Mouse (Mus musculus) midbrain, embryonic 11.5 days (tissue): ENCODE data around the gene Jag1. TPM values are rescaled to one million over a fixed set of nuclear protein-coding genes. Genes with fewer than 3 reads are reported as not detected.

Experiments used
- ATAC-seq: fragments of 200-750 bp; cut with Nextera tagmentation; 2 replicates; pipeline ENCODE4 v1.8.0; 2017; ENCODE audit warnings: moderate TSS enrichment, moderate library complexity; ENCODE audit not compliant: low FRiP score
- DNase-seq: peaks from one replicate; pipeline ENCODE4 v3.0.0; 2015; ENCODE audit warnings: low spot score; ENCODE audit errors: missing footprints
- H3K27ac ChIP-seq: fragments of 300-500 bp; sonication (generic); 2 replicates; pipeline ENCODE4 v1.5.1; 2014; ENCODE audit warnings: low read depth, low read length
- H3K27me3 ChIP-seq: fragments of 300-500 bp; sonication (generic); 2 replicates; pipeline ENCODE4 v1.6.1; 2014; ENCODE audit warnings: mild to moderate bottlenecking, low read length, moderate library complexity, mixed read lengths; ENCODE audit not compliant: control insufficient read depth, insufficient read depth
- H3K36me3 ChIP-seq: fragments of 300-500 bp; sonication (generic); 2 replicates; pipeline ENCODE4 v1.6.1; 2014; ENCODE audit warnings: mild to moderate bottlenecking, low read length, moderate library complexity, mixed read lengths; ENCODE audit not compliant: control insufficient read depth, insufficient read depth
- H3K4me1 ChIP-seq: fragments of 300-500 bp; sonication (generic); 2 replicates; pipeline ENCODE4 v1.6.1; 2014; ENCODE audit warnings: low read length; ENCODE audit not compliant: control insufficient read depth, insufficient read depth
- H3K4me2 ChIP-seq: fragments of 300-500 bp; sonication (generic); 2 replicates; pipeline ENCODE4 v1.6.1; 2014; ENCODE audit warnings: mild to moderate bottlenecking, moderate library complexity
- H3K4me3 ChIP-seq: fragments of 300-500 bp; sonication (generic); 2 replicates; pipeline ENCODE4 v1.5.1; 2014; ENCODE audit warnings: low read depth, low read length
- H3K9ac ChIP-seq: fragments of 300-500 bp; sonication (generic); 2 replicates; pipeline ENCODE4 v1.6.1; 2014; ENCODE audit warnings: low read length
- H3K9me3 ChIP-seq: fragments of 300-500 bp; sonication (generic); 2 replicates; pipeline ENCODE4 v1.6.1; 2016; ENCODE audit warnings: low read length; ENCODE audit not compliant: control insufficient read depth
- WGBS: fragments of 180-500 bp; shearing (Covaris S2); extraction: QIAGEN DNeasy Blood & Tissue Kit; methylation state at CpG from one replicate; pipeline ENCODE4 v1.1.7; 2014; 5-methylcytosine and 5-hydroxymethylcytosine counted together
- polyA plus RNA-seq: library from polyadenylated mRNA; unstranded; fragments of >200 nt; fragmentation: Nextera tagmentation; extraction: Ambion mirVana; gene quantifications from 2 replicates; pipeline ENCODE4 v1.2.1, GENCODE M21; 2014

Gene Jag1
- polyA plus RNA-seq, 1 experiment from 2014 or later: 35.4 TPM

DNA sequence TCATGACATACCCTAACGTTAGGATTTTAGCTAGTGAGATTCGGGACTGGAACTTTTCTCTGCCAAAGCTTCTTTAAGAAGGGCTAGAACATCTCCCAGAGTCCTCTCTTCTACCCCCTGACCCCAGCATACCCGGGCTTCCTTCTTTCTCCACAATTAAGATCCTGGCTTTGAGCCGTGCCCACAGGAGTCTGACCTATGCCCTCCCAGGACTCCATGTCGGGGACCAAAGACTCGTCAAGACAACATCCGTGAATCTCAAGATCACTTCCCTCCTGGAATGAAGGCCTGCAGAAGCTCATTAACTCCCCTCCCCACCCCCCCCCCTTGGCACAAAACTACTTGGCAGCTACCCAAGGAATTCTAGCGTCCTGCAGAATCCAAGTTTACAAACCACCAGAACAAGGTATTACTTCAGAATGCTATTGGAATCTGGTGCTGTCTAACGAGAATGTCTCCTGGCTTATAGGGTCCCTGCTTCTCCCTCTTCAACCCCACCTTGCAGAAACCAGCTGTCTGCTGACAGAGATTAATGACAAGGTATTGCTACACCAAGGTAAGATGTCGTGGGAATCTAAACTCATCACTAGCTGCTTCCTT lies 36.6 kb downstream of the Jag1 start:
- no peak overlapping the region for H3K9ac ChIP-seq
- no peak for DNase-seq
- no peak overlapping the region for H3K27ac ChIP-seq
- H3K4me1 ChIP-seq: peaks cover 8% of the 10 kb centered on the region
- H3K4me2 ChIP-seq: no peak overlapping the region
- peaks cover 17% of the 10 kb centered on the region for H3K36me3 ChIP-seq
- WGBS: 28% methylated on average over 10 of the region's 10 CpGs
- H3K9me3 ChIP-seq: no peaks in the 10 kb centered on the region
- no peak for ATAC-seq
- H3K27me3 ChIP-seq: no peaks in the 10 kb centered on the region
- H3K4me3 ChIP-seq: no peak overlapping the region

DNA sequence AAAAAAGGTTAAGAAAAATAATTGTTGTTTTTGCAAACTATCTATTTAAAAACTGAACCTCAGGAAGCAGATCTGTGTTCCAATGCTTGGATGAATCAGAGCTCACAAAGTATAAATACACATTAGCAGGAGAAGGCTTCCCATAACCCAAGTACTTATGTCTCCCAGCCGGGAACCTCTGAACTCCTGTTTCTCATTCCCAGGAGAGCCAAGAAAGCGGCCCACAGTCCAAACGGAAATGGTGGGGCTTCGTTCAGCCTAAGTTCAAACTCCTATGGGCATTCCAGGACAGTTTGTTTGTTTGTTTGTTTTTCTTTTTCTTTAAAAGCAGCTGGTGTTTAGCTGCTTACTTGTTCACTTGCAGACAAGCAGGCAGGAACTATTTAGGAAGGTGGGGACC lies 37.7 kb downstream of the Jag1 start:
- Histone ChIP-seq H3K4me2 (no peak overlapping the region), H3K4me3 (no peak overlapping the region), H3K27me3 (no peaks in the 10 kb centered on the region), H3K9ac (no peak overlapping the region), H3K9me3 (no peaks in the 10 kb centered on the region), H3K27ac (no peak overlapping the region), H3K36me3 (peaks cover 11% of the 10 kb centered on the region), H3K4me1 (peaks cover 19% of the 10 kb centered on the region)
- ATAC-seq (no peak), DNase-seq (no peak)
- WGBS: 69% methylated on average over 4 of the region's 4 CpGs

DNA sequence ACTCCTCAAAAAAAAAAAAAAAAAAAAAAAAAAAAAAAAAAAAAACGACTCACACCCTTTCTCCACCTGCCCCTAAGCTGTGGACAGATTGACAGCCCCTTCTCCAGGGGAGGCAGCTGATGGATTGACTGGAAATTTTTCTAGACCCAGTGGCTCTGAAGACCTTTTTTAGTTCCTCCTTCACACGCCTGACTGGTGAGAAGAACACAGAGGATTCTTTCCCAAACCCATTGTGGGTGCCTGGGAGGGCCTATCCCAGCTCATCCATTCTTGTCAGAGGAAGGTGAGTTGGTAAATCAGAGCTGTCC lies 42.2 kb downstream of the Jag1 start:
- DNase-seq (peak; percentile 90), ATAC-seq (peak; percentile 25; the same call in 1 of the 2 replicates)
- Histone ChIP-seq H3K36me3 (no peaks in the 10 kb centered on the region), H3K4me2 (no peak overlapping the region), H3K9ac (no peak overlapping the region), H3K9me3 (no peaks in the 10 kb centered on the region), H3K27ac (peak overlapping the region; percentile 73), H3K4me3 (no peak overlapping the region), H3K4me1 (peaks cover 24% of the 10 kb centered on the region), H3K27me3 (no peaks in the 10 kb centered on the region)
- 9% methylated on average over 2 of the region's 2 CpGs for WGBS

DNA sequence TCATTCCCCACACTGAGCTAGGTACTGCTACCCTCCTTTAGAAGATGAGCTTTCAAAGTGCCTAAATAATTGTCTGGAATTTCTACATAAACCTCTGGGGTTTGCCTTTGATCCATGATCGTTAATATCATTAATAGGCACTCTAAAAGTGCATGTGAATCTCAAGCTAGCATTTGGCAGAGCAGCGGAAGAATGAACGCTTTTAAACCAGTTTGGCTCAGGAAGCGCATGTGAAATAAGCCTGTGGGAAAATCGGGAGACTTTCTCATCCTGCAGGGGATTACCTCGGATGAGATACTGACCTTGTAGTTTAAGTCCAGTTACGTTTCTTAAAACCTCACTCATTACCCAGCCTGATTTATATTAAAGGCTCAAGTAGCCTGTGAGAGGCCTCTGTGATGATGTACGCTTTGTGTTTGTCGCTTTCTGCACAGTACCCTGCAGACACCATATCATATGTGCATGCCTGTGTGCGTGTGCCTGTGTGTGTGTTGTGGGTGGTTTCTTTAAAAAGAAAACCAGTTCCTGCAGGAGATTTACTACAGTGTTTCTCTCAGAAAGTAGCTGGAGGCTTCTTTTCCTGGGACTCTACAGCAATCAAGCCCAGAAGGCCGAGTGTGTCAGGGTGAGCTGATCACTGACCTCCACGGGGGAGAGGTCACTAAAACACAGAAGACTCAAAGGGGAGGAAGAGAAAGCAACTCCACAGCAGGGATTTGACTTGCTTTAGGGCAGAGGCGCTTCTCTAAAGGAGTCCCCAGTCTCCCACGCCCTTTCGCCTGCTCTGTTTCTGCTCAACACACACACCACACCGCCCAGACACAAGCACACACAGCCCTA lies 42.8 kb downstream of the Jag1 start:
- no peak overlapping the region; the same call in 1 of the 2 replicates for H3K4me2 ChIP-seq
- H3K9me3 ChIP-seq: no peaks in the 10 kb centered on the region
- 13% methylated on average over 16 of the region's 16 CpGs for WGBS
- peak; percentile 84 for ATAC-seq
- peak overlapping the region; percentile 36; the same call in 1 of the 2 replicates for H3K9ac ChIP-seq
- no peak overlapping the region for H3K4me3 ChIP-seq
- H3K36me3 ChIP-seq: no peaks in the 10 kb centered on the region
- DNase-seq: peak; percentile 87
- H3K4me1 ChIP-seq: peaks cover 24% of the 10 kb centered on the region
- no peaks in the 10 kb centered on the region for H3K27me3 ChIP-seq
- H3K27ac ChIP-seq: peak overlapping the region; percentile 73

DNA sequence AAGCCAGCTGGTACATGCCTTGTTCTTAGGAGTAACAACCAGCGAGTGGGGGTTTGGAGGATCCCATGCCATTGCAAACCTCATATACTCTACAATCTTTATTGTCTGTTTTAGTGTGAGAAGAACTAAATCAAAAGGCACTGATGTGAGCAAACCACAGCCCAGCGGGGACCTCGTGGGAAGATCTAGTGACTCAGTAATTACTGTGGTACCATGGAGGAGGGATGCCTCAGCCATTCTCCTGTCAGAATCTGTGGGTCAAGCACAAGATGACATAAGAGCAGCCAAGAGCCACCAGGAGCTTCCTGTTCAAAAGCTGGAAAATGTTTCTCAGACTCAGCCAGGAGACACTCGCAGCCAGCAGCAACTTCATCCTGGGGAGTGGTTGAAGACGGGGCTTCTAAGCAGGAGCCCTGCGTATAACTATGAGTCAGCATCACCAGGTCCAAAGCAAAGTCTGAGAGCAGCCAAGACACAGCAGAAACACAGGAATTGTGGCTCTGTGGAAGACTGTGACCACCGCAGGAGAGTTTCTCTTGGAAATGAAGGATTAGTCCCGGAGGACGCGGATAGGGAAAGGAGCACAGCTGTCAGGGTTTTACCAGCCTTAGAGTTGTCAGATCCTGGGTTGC lies 48.8 kb downstream of the Jag1 start:
- Histone ChIP-seq H3K9me3 (no peaks in the 10 kb centered on the region), H3K27ac (no peak overlapping the region; the same call in 1 of the 2 replicates), H3K9ac (no peak overlapping the region), H3K36me3 (no peaks in the 10 kb centered on the region), H3K4me1 (peaks cover 19% of the 10 kb centered on the region), H3K4me3 (no peak overlapping the region), H3K4me2 (no peak overlapping the region), H3K27me3 (no peaks in the 10 kb centered on the region)
- ATAC-seq (no peak), DNase-seq (no peak)
- WGBS: 78% methylated on average over 10 of the region's 10 CpGs

DNA sequence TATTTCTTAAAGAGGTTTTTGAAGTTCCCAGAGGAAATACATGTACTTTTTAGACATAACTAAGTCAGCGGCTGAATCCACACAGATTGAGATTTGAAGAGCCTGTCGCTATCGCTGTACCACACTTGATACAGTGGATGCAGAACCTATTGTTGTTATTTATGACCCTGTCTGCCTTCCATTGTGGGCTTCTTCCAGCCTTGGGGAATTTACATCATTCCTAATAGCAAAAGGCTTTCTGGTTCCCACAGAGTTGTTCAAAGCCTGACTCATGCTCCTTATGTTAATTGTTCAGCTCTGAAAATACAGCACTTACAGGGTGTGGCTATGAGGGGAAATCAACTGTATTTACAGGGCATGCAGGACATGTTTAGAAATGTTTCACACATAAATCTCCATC lies 51.9 kb downstream of the Jag1 start:
- Histone ChIP-seq H3K9me3 (no peaks in the 10 kb centered on the region), H3K9ac (no peak overlapping the region), H3K27ac (no peak overlapping the region), H3K4me2 (no peak overlapping the region), H3K4me3 (no peak overlapping the region), H3K27me3 (no peaks in the 10 kb centered on the region), H3K4me1 (peaks cover 17% of the 10 kb centered on the region), H3K36me3 (no peaks in the 10 kb centered on the region)
- WGBS: 64% methylated on average over 3 of the region's 3 CpGs
- DNase-seq (no peak), ATAC-seq (no peak)

DNA sequence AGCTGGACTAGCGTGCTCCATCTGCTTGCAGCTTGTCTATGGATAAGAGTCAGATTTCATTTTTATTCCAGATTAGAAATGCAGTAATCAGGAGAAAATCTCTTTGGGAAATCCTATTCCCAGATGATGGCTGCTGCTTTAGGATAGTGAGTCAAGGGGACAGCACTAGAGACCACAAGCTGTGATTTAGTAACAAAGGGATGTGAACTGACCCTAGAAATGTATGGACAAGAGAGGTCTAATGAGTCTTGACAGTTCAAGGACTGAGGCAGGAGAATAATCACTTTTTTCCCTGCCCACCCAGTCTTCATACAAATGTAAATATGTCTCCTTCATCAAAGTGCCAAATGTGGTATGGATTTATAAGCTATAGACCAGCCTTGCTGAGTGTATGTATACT lies 52.6 kb downstream of the Jag1 start:
- Histone ChIP-seq H3K27me3 (no peaks in the 10 kb centered on the region), H3K27ac (no peak overlapping the region), H3K4me2 (no peak overlapping the region), H3K9ac (no peak overlapping the region), H3K36me3 (no peaks in the 10 kb centered on the region), H3K4me1 (peaks cover 17% of the 10 kb centered on the region), H3K4me3 (no peak overlapping the region), H3K9me3 (no peaks in the 10 kb centered on the region)
- peak; percentile 60 for ATAC-seq
- WGBS: 53% methylated on average over 1 of the region's 1 CpGs
- no peak for DNase-seq

DNA sequence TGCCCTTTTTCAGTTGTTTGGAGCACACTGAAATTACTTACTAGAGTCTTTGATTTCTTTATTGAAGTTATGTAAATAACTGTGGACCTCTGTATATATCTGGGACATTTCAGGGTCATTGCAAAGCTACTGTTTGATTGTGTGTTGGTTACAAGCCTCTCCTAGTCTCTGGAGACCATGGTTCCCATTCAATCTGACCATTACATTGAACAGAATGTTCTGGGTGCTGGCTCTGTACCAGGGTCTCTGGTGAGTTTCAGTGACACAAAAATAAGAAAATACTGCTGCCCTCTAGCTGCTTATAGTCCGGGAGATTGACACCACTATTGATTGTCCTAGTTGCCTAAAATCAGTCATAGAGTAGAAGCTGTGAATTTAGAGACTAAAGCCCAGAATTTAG lies 66.5 kb downstream of the Jag1 start:
- WGBS: 86% methylated on average over 1 of the region's 1 CpGs
- no peak for ATAC-seq
- H3K9me3 ChIP-seq: no peaks in the 10 kb centered on the region

DNA sequence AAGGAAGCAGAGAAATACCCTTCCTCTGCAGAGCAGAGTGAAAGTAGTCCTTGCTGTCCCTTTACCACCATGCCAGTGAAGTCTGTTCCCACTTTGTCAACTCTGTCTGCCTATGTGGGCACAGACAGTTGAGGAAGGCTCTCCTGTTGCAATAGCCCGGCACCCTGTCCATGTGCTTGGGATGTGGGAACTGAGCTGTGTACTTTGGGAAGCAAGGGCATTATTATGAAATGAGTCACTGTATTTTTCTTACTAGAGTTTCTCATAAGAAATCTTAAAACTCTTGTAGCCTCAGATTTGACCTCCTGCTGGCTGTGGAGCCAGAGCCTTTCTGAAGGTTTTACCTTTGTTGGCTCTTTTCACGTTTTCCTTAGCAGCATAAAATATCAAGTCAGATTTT lies 67.1 kb downstream of the Jag1 start:
- WGBS: 79% methylated on average over 2 of the region's 2 CpGs

More for the DNA sequence above, 66.5 kb downstream of the Jag1 start:
- Histone ChIP-seq H3K27me3 (no peaks in the 10 kb centered on the region), H3K36me3 (no peaks in the 10 kb centered on the region), H3K4me3 (no peak overlapping the region), H3K4me2 (no peak overlapping the region), H3K4me1 (no peaks in the 10 kb centered on the region), H3K9ac (no peak overlapping the region), H3K27ac (no peak overlapping the region)
- DNase-seq: no peak

More for the DNA sequence above, 67.1 kb downstream of the Jag1 start:
- Histone ChIP-seq H3K27ac (no peak overlapping the region), H3K9ac (no peak overlapping the region), H3K4me1 (no peaks in the 10 kb centered on the region), H3K27me3 (no peaks in the 10 kb centered on the region), H3K4me3 (no peak overlapping the region), H3K4me2 (no peak overlapping the region), H3K36me3 (no peaks in the 10 kb centered on the region), H3K9me3 (no peaks in the 10 kb centered on the region)
- DNase-seq (no peak), ATAC-seq (no peak)
